9 mouse cellular contexts compared by ENCODE assay signal in the genomic region with DNA sequence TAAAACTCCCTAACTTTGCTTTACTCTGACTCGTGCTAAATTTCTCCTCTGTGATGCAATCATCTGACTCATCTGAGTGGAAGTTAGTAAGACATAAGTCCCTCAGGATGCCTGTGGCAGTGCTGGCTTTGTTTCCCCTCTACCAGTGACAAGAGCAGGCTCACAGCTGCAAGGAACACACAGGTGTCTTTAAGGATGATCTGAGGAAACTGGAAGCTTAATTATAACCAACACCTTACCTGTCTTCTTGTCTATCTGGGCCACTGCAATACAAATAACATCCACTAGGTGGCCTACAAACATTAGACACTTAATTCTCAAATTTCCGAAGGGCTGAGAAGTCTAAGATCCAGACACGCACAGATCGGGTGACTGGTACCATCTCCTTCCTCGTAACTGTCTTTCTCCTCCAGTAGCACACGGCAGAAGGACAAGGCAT. TPM values are rescaled to one million over a fixed set of nuclear protein-coding genes. Genes with fewer than 3 reads are reported as not detected.
A peak's percentile ranks its signal among the peaks of the same experiment; 100 is the strongest.
DNase-seq lines count a peak whose midpoint lies in the region; ATAC-seq and TF ChIP-seq lines count a peak whose summit lies in the region.
"Had no signal": no experiment of that assay in that cellular context is flagged by ENCODE, and none has a peak within 500 bp of the region (broad histone marks: within the 10 kb centered on the region; RNA-seq: fewer than 3 reads in every experiment).

No protein-coding gene starts in this region.

- TF ChIP-seq CTCF in lung, embryonic 14.5 days (IDR thresholded peaks at IDR 0.05; ENCODE audit: low read depth): peak; percentile 82

- DNase-seq in gastrocnemius, adult 18-20 months (ENCODE audit: low spot score): peak; percentile 51
- DNase-seq in gastrocnemius, postnatal 25 days: no peak
- DNase-seq in 416B (ENCODE audit: low read depth) (peak; percentile 81), ZHBTc4 (ENCODE audit: low read depth, low spot score) (peak; percentile 79)
- DNase-seq in embryo, embryonic 9.5 days (ENCODE audit: extremely low spot score): peak; percentile 47
- DNase-seq in kidney, adult 9 months: peak; percentile 83
- DNase-seq in lung, embryonic 14.5 days: peak; percentile 84
- DNase-seq in skeletal muscle tissue, adult 2 months (ENCODE audit: low read depth, low spot score): peak; percentile 21

- H3K36me3 ChIP-seq in lung, embryonic 14.5 days (ENCODE audit: insufficient read depth): no peaks in the 10 kb centered on the region
- H3K36me3 ChIP-seq: limb, embryonic 15.5 days had no signal

- H3K9me3 ChIP-seq in lung, embryonic 14.5 days (ENCODE audit: low read depth, low read length): no peaks in the 10 kb centered on the region
- H3K9me3 ChIP-seq: limb, embryonic 15.5 days had no signal

- H3K4me1 ChIP-seq in lung, embryonic 14.5 days (ENCODE audit: insufficient read depth): no peaks in the 10 kb centered on the region
- H3K4me1 ChIP-seq: limb, embryonic 15.5 days had no signal

- 21% methylated on average over 6 of the region's 6 CpGs for WGBS in lung, embryonic 14.5 days

- H3K27ac ChIP-seq in lung, embryonic 14.5 days (ENCODE audit: low read depth): no peak overlapping the region
- H3K27ac ChIP-seq: limb, embryonic 15.5 days had no signal

- no peak overlapping the region for H3K4me3 ChIP-seq in lung, embryonic 14.5 days (ENCODE audit: low read depth, low read length)
- H3K4me3 ChIP-seq: limb, embryonic 15.5 days had no signal

- H3K27me3 ChIP-seq in lung, embryonic 14.5 days (ENCODE audit: insufficient read depth, low read length): no peaks in the 10 kb centered on the region
- H3K27me3 ChIP-seq: limb, embryonic 15.5 days had no signal

- no peak overlapping the region for H3K4me2 ChIP-seq in lung, embryonic 14.5 days
- H3K4me2 ChIP-seq: limb, embryonic 15.5 days had no signal

- no peak for ATAC-seq in lung, embryonic 14.5 days (ENCODE audit: insufficient read depth)

- H3K9ac ChIP-seq in lung, embryonic 14.5 days: no peak overlapping the region
- H3K9ac ChIP-seq: limb, embryonic 15.5 days had no signal

RNA-seq across cellular contexts. Expression of gene Rpl9-ps6, which starts 3.7 kb away (rescaled TPM):
- total RNA-seq in gastrocnemius, adult 18-20 months (2021): 10 to 100 TPM; 22.7 to 52.1 TPM
- total RNA-seq in gastrocnemius, postnatal 25 days (2021): 10 to 100 TPM; 20.8 to 25.2 TPM
- 133 and 163 TPM in 2 replicates for polyA plus RNA-seq in lung, embryonic 14.5 days (2014; fragmentation: Nextera tagmentation; extraction: Ambion mirVana)

RNA-seq across cellular contexts. Expression of gene Minpp1, which starts 15.5 kb away (rescaled TPM):
- total RNA-seq in gastrocnemius, adult 18-20 months (2021): 10 to 100 TPM; 13.9 to 14.0 TPM
- total RNA-seq in gastrocnemius, postnatal 25 days (2021): 10 to 100 TPM; 13.7 to 16.0 TPM
- 67.6 and 68.6 TPM in 2 replicates for polyA plus RNA-seq in lung, embryonic 14.5 days (2014; fragmentation: Nextera tagmentation; extraction: Ambion mirVana)
